Mouse (Mus musculus) B cell, adult 62 days (primary cell): ENCODE data around the gene Acss3. TPM values are rescaled to one million over a fixed set of nuclear protein-coding genes. Genes with fewer than 3 reads are reported as not detected.

Experiments used
- total RNA-seq: library from RNA; stranded (reverse); gene quantifications from 4 replicates; pipeline ENCODE4 v1.2.4, GENCODE M21; 2023

Gene Acss3
- total RNA-seq: not detected in 4 replicates

GRCm38 (mm10) chr10:107123529-107124335 lies at the start of gene Acss3:
Acss3 (minus strand) TSS chr10:107123668.

Other genes starting within 250 kb of the Acss3 start
- gene Lin7a, start 148.0 kb upstream of the Acss3 start, total RNA-seq: not detected in 4 replicates